Mouse (Mus musculus): ENCODE data around the gene Polh. TPM values are rescaled to one million over a fixed set of nuclear protein-coding genes. Genes with fewer than 3 reads are reported as not detected.

Polh gene
- total RNA-seq, 2 experiments from 2014 or later, result 14.2 to 28.5 TPM

DNA sequence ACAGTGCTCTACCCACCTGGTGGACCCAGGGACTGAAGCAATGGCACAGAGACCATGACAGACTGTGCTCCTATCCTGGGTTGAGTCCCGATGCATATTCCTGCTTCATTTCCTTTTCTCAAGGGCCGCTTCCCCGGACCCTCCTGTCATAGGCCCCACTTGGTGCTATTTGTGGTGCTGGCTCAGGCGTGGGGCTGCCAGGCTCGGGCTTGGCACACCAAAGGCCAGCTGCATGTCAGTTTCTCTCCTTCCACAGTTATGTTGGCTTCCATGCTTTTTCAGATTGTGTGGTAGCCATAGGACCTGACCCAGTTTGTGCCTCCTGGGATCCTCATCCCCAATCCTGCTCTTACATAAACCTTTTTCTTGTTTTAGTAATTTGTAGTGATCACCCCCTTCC is 33.7 kb downstream of the Polh start:
- ATAC-seq (ENCODE audit: poor library complexity, severe bottlenecking), result no peak

DNA sequence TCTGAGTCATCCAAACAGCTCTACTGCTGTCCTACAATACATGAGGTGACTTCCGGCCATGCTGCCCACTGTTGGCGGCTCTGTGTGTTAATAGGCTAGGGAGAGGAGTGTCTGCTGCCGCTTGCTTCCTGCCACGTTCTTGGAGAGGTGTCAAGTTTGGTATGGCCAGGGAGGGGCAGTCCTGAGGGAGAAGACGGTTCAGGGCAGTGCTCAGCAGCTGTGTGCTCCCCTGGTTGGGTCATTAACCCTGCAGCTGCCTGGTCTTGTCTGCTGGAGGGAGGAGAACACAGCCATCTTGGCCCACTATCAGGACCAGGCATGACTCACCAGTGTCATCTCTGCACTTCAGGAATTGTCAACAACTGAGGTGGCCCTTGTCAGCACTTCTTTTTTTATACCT is 34.1 kb downstream of the Polh start:
- 0 out of 2 replicates have a peak, but pooled peaks have one; percentile 6 for ATAC-seq (ENCODE audit: poor library complexity, severe bottlenecking)

DNA sequence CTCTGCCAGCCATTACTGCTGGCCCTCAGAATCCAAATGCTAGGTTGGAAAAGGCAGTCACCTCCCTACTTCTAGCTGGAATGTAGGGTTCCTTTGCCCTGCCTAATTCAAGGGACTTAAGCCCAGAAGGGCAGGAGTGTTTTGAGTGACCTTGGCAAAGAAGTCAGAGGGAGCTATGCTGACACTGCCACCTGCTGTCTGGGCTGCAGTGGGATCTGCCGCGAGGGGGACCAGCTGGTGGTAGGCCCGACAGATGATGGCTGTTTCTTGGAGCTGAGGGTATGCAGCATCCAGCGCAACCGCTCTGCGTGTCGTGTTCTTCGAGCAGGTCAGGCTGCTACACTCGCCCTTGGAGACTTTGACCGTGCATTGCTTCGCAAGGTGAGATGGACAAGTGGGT is 35.4 kb downstream of the Polh start:
- ATAC-seq (ENCODE audit: poor library complexity, severe bottlenecking), result no peak

DNA sequence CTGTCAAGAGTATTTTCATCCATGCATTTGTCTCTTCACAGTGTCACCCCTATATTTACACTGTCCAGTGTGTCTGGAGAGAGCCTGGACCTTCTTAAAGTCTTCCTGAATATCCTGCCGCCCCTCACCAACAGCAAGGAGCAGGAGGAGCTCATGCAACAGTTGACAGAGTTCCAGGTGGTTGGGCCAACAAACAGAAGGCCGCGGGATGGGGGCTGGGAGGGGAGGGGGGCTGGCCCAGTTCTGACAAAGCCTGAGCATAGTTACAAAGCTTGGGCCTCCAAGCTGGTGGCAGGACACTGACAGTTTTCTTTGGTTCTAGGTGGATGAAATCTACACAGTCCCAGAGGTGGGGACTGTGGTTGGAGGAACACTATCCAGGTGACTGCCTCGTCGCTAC is 36.2 kb downstream of the Polh start:
- ATAC-seq (ENCODE audit: poor library complexity, severe bottlenecking), result no peak

DNA sequence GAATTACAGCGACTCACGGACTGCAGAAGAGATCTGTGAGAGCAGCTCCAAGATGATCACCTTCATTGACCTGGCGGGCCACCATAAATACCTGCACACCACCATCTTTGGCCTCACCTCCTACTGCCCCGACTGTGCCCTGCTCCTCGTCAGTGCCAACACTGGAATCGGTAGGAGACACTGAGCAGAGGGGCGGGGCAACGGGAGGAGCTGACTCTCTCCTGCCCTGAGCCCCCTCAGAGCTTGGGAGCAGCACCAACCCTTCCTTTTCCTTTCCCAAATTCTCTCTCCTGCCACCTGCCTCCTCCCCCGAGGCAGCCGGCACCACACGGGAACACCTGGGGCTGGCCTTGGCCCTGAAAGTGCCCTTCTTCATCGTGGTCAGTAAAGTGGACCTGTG is 37.0 kb downstream of the Polh start:
- no peak for ATAC-seq (ENCODE audit: poor library complexity, severe bottlenecking)

DNA sequence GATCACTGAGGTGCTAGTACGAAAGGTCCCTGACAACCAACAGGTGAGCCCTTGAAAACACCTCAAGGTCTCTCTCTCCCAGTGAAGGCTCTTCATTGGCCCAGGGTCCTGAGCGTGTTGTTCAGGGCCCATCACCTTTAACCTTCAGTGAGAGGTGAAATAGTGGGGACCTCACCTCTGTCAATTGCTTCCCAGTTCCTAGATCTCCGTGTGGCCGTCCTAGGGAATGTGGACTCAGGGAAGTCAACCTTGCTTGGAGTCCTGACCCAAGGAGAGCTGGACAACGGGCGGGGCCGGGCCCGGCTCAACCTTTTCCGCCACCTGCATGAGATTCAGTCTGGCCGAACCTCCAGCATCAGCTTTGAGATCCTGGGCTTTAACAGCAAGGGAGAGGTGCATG is 37.7 kb downstream of the Polh start:
- ATAC-seq (ENCODE audit: poor library complexity, severe bottlenecking), result no peak

DNA sequence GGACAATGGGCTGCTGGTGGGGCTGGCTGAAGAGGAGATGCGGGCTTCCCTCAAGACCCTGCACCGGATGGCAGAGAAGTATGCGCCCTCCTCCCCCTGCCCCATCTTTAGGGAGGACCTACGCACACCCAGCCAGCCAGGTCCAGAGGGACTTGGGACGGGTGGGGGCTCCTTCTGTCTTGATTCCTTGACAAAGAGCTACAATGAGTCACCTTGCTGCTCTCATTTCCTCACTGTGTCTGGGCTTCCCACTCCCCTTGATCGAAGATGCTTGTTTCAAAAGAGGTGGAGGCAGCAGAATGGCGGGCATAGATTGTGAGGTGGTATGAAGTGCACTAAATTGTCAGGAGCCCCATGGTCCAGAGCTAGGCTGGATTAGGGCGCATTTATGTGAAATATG is 38.1 kb downstream of the Polh start:
- ATAC-seq (ENCODE audit: poor library complexity, severe bottlenecking), result no peak

DNA sequence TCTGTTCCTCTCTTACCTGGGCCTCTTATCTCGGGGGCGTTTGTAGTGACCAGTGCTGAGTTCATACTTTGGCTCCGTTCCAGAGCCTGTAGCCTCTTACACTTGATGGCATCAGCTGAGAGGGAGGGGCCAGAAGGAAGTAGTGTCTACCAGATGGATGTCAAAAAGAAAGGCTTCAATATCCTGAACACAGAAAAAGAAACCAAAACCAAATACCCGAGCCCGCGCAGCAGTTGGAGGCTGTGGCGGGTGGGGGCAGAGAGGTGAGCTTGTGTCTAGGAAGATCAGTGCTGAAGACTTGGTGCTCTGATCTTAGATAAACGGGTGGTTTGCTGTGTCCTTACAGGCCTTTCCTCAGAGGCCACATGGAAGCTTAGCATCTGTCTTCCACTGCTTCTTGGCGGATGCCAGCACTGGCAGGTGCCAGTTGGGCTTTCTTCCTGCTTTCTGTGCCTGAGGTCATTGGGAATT is 39.5 kb downstream of the Polh start:
- ATAC-seq (ENCODE audit: poor library complexity, severe bottlenecking), result peak; percentile 11

DNA sequence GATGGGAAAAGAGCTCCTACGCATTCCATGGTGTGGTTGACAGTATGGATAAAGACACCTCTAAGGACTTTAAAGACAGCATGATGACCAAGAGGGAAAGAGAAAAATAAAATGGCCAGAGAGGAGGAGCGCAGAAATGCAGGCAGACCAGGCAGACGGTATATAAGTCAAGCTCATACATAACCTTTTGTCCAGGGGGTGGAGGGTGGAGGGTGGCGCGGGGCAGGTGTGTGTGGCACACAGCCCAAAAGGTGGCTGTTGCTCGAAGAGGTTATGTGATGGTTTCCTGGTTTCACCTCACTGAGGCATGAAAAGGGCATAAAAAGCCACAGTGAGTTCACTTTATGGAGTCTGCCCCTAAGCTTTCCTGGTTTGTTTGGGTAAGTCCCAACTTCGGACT is 39.9 kb downstream of the Polh start:
- ATAC-seq (ENCODE audit: poor library complexity, severe bottlenecking), result no peak

DNA sequence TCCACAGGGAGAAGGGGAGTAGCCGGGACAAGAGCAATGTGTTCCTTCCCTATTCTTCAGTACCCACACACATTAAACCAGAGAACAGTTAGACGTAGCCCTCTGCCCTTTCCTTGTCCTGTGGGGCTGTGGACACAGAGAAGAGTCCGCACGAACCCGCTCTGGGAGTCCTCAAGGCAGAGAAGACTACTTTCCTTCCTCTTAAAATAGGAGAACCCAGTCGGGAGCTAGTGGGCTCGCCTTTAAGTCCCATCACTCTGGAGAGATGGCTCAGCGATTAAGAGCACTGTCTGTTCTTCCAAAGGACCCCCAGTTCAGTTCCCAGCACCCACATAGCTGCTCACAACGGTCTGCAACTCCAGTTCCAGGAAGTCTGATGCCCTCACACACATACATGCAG is 40.7 kb downstream of the Polh start:
- ATAC-seq (ENCODE audit: poor library complexity, severe bottlenecking), result no peak

DNA sequence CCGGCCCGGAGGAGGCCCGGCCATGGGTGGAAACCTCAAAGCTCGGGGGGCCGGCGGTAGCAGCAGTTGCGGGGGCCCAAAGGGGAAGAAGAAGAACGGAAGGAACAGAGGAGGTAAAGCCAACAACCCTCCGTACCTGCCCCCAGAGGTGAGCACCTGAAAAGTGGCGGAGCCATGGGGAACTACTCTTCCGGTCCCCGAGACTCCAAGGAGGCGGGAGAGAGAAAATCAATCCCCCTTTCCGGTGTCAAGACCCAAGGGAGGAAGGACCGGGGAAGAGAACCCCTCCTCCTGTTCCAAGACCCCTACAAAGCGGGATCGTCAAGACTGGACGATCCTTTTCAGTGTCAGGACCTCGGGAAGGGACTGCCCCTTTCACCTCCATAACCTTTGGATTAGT is 41.3 kb downstream of the Polh start:
- ATAC-seq (ENCODE audit: poor library complexity, severe bottlenecking), result no peak; the same call in 1 of the 2 replicates

DNA sequence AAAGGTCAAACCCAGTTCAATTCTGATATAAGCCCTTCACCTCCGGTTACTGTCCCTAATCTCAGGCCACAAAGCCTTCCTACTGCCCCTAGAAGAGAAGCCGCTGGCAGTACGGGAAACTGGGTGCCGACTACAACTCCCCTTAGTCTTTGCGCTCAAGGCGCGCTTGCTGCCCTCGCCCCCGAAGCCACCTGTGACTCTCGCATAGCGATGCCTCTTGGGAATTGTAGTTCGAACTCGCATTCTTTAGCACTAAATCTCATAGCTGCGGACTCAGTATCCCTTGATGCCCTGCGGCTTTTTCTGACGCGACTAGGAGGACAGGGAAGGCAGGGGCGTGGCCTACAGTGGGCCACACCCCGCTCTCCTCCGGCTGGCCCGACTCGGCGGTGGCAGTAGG is 41.8 kb downstream of the Polh start, which contains the start of gene Gtpbp2:
Gene Gtpbp2, plus strand, starts transcription at position 347 of the 400 bp plus-strand sequence.
- ATAC-seq (ENCODE audit: poor library complexity, severe bottlenecking), result peak; percentile 88

DNA sequence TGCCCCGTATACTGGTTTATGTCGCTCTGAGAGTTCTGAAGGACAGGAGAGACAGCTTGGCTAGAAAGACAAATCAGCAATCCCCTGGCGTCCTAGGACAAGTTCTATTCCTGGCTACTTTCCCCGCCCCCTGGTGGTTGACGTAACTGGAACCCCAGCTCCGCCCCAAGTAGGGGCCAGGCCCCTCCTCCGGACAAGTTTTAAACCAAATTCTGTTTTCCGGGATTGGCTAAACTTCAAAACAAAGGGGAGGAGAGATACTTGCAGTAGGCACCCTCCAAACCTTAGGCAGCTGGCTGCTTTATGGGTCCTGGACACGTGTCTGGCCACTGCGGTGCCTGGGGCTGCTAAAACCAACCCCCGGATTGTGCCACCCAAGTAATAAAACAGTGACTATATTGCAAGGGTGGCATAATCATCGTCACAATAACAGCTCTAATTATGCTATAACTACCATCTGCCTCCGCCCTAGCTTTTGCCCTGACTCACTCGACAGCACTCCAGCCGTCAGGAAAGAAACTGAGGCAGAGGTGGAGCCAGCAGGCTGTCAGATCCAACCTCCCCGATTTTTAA is 42.3 kb downstream of the Polh start:
- peak; percentile 62 for ATAC-seq (ENCODE audit: poor library complexity, severe bottlenecking)

DNA sequence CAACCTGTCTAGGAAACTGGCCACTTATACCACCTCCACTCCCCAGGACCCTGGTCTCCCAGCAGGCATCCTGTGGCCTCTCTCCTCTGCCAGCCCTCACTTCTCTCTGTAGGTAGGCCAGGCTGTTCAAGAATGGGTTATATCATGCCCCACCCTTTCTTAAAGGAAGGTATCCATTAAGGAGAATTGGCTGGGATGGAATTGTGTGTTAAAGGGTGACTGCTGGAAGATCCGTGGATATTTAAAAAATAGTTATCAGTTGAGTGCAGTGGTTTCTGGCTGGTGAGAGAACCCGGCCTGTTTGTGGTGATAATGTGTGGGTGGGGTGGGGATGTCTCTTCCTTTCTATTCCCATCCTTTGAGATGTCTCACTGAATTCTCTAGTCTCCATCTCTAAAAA is 43.2 kb downstream of the Polh start:
- ATAC-seq (ENCODE audit: poor library complexity, severe bottlenecking), result no peak

DNA sequence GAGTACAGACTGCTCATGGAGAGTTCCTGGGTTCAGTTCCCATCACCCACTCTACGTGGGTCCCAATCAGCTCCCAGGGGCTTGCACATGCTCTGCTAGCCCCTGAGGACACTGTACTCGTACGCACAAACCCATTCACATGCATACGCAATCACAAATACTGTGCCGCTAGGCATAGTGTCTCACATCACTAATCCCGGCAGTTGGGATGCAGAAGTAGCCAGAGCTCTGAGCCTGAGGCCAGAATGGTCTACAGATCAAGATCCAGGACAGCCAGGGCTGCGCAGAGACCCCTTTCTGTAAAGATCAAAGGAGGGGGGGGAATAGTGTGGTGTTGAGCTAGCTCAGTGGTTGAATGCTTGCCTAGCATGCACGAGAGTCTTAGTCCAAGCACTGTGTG is 45.3 kb downstream of the Polh start:
- no peak for ATAC-seq (ENCODE audit: poor library complexity, severe bottlenecking)

DNA sequence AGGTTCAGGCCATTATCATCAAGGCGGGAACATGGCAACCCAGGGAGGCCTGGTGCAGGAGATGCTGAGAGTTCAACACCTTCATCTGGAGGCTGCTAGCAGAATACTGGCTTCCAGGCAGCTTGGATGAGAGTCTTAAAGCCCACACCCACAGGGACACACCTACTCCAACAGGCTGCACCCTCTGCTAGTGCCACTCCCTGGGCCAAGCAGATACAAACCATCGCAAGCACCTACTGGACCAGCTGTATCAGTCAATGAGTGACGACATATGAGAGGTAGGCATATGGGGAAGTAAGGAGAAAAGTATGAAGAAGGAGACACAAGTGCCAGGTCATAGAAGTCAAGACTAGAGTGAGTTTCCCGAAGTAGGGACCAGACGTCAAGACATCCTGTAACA is 45.8 kb downstream of the Polh start:
- no peak for ATAC-seq (ENCODE audit: poor library complexity, severe bottlenecking)

DNA sequence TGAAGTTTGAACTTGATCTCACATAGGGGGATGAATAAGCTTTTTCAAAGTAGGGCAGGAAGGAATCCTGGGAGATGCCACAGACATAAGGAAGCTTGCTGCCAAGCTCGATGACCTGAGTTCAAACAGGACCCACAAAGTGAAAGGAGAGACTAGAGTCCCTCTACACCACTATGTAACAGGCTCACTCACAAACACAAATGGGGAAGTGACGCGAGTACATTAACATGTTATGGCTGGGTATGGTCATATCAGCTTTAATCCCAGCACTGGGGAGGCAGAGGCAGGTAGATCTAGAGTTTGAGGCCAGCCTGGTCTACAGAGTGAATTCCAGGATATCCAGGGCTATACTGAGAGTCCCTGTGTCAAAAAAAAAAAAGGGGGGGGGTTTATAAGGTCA is 48.1 kb downstream of the Polh start:
- no peak for ATAC-seq (ENCODE audit: poor library complexity, severe bottlenecking)

DNA sequence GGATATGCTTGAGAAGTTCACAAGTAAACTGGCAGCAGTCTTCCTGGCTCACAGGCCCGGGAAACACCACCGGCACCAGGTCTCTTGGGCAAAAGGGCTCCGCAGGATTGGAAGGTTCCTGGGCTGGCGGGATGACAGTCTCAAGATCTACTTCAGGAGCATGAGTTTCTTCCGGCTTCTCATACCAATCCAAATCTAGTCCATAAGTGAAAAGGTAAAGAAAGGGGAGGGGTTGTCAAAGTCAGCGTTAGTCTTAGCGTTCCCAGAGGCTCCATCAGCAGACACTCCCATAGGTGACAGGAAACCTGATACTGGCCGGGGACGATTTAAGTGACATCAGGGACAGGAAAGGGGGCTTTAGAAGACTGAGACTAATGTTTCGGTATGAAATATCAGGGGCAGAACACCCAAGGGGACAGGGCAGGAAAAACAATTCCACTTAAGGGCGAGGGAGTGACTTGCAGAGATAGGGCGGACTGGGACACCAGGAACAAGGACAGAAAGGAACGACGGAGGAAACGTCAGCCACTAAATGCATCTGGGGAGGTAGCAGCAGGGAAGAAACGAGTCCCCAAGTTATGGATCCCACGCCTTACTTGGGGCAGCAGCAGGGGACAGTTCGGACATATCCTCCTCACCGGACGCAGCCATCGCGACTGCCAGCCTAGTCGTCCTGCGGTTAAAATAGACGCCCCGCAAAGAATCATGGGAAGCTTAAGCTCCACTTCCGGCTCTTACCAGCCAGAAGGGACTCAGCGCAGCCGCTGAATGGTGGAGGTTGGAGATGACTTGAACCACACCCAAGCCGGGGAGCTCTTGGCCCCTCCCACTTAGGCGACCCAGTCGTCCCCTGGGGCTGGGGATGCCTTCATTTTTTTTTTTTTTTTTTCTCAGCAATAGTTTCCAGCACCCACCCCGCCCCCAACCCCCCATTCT is 49.3 kb downstream of the Polh start, which contains the start of gene Mad2l1bp:
Gene Mad2l1bp, minus strand, starts transcription at position 707 of the 936 bp plus-strand sequence.
- ATAC-seq (ENCODE audit: poor library complexity, severe bottlenecking), result peak; percentile 99

DNA sequence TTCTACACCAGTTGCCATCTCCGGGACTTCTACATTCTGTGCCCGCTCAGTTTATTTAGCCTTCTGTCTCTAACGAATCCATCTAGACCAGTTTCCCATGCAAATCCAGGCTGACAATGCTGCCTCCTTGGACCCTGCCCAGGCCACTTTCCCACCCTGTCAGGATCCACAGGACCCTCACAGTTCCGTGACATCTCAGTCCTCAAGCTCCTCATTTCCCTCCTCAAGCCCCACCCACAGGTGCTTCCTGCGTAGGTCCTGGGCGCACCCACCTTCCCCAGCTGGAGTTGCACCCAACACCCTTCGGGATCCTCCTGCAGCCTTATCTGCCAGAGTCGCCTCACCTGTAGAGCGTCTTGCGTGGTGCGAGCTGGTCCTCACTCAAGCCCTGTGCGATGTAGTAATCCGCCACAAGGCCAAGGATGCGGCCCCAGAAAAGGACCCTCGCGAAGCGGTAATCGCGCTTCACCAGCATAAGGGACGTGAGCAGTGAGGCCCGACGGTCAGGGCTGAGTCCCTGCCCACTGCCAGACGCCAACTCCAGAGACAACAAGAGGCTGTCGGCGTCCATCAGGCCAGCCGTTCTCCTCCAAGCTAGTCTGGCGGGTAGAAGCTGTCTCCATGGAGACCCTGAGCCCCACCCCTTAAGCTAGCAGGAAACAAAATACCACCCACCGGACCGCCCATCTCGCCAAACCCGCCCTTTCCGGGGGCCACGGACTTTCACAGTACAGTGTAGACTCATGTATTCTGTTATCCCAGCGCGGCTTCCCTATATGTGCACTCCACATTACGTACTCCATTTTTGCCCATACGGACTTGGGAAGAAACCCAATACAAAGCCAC is 58.6 kb downstream of the Polh start, which contains the start of gene Rsph9:
Gene Rsph9, minus strand, starts transcription at position 639 of the 846 bp plus-strand sequence.
- ATAC-seq (ENCODE audit: poor library complexity, severe bottlenecking), result peak; percentile 85

DNA sequence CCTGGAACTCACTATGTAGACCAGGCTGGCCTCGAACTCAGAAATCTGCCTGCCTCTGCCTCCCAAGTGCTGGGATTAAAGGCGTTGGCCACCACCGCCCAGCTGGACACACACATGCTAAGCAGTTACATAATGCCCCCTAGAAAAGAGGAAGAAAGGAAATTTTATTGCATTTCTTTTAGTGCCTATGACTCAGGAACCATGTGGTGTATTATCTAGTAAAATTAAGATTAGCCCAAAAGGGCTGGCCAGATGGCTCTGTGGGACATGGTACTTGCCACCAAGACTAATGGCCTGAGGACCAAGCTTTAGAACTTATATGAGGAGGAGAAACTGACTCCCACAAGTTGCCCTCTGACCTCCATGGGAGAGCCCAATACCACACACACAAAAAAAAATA is 62.6 kb downstream of the Polh start:
- peak; percentile 57 for ATAC-seq (ENCODE audit: poor library complexity, severe bottlenecking)
